Mouse (Mus musculus) kidney, adult 8-10 months (tissue): Measurements from ENCODE around the gene Ubac1.

Experiments
- DNase-seq, 2 experiments: peaks; one replicate each; pipeline ENCODE4 v3.0.0; 2022

The Ubac1 gene

DNA sequence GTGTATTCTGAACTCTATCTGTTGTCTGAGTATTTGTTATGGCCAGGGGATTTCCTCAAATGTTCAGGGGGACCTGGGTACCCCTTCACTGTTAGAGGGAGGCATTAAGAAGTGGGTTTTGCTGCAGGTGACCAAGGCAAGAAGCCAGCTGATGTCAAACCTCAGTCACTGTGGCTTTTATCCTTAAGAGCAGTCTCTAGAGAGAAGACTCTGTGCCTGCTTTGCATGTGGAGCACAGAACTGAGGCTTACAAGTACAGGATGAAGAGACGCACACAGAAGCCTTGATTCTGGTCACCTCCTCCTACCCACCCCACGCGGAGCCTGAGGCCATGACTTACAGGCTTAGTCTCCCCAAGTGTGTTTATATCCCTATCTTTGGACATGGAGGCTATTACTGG lies 72.3 kb downstream of the Ubac1 start:
- DNase-seq: no peak
